Mouse (Mus musculus): ENCODE measurements around the gene Tcf12.

Gene Tcf12

DNA sequence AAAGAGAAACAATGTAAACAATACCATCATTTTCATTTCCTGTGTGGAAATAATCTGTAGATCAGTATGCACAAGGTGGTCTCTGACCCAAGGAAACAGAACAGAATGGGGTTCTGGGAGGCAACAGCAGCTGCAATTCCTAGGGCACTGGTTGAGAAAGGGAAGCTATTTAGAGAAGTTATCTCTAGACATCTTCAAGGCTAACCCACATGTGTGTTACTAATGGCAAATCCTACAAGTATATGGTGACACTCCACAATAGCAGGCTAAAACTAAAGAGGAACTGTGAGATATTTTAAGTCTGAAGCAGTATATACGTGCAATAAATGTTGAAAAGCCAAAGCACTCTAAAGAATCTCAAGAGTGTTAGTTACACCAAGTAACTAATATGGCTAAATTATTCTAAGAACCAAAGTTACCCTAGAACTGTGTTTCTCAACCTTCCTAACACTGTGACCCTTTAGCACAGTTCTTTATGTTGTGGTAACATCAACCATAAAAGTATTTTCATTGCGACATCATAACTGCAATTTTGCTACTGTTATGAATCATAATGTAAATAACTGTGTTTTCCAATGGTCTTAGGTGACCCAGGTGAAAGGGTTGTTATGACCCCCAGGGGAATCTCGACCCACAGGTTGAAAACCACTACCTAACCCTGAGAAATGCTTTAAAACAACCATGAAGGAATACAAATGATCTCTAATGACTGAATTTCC, 22.6 kb downstream of the Tcf12 start:
- no peak for DNase-seq (ENCODE audit: low spot score in 2 of 2)

DNA sequence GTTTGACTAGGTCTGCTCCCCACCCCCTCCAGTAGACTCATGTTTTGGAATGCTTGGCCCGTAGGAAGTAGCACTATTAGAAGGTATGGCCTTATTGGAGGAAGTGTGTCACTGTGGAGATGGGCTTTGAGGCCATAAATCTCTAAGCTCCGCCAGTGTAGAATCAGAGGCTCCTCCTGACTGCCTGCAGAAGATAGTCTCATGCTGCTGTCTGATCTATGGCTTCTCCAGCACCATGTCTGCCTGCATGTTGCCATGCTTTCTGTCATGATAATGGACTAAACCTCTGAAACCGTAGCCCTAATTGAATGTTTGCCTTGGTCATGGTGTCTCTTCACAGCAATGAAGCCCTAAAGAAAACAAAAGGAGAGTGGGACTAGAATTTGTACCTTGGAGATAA, 26.7 kb downstream of the Tcf12 start:
- no peak for DNase-seq (ENCODE audit: low spot score in 2 of 2)

DNA sequence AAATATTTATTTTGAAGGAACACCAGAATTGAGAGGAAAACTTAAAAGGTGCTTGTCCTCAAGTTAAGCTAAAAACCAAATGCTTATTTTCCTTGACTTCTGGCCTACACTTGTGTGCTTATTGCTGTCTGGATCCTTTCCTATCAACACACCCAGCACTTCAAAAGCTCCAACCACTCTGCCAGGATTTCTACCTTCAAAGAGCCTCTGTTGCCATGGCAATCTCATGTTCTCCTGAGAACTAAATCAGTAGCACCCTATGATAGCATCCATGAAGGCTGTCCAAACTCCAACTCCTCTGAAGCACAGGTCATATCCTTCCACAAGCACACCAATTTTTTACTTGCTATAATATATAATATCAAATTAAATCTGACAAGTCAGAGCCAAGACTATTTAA, 27.5 kb downstream of the Tcf12 start:
- no peak for DNase-seq (ENCODE audit: low spot score in 2 of 2)

DNA sequence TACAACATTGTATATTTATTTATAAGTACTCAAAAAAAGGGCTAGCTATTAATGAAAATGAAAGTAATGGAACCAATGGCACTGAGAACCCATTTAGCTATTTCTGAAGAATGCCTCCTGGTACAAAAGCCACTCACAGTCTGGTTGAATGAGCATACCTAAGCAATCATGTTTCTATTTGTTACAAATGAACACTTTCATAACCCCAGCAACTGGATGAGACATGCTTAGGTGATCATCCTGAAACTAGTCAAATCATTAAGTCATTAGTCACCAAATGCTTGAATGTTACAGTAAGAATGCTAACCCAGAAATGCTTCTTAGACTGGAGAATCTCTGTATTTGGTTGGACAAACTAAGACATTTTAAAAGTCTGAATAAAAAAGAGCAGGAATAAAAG, 35.5 kb downstream of the Tcf12 start:
- DNase-seq (ENCODE audit: low spot score in 2 of 2): no peak

- no peak for DNase-seq (ENCODE audit: low spot score in 2 of 2)
Measured at GRCm38 (mm10) chr9:72066151-72066550, 45.5 kb downstream of the Tcf12 start.

- DNase-seq (ENCODE audit: low spot score in 2 of 2): no peak
Measured at GRCm38 (mm10) chr9:72053144-72053543, 58.5 kb downstream of the Tcf12 start.

- no peak for DNase-seq (ENCODE audit: low spot score in 2 of 2)
Measured at GRCm38 (mm10) chr9:72040156-72040555, 71.5 kb downstream of the Tcf12 start.

GRCm38 (mm10) chr9:72039369-72039768, 72.3 kb downstream of the Tcf12 start:
- no peak for DNase-seq (ENCODE audit: low spot score in 2 of 2)

GRCm38 (mm10) chr9:72037059-72037516, 74.6 kb downstream of the Tcf12 start:
- DNase-seq (ENCODE audit: low spot score in 2 of 2): peak in 1 of 2 experiments; percentile 22

DNA sequence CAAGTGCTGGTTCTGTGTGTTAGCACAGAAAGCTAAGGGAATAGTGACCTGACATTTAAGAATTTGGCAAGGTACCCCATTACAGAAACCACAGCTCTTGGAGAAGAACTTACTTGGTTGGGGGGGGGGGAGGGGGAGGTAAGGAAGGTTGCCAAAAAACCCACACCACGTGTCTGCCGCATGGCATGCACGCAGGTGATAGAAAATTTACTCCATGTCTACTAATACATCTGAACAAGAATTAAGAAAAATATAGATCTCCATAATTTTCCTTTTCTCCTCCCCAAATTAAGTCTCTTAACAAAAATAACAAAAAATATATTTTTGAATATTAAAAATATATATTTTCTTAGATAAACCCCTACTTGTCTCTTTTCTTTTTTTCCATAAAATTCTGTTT, 75.4 kb downstream of the Tcf12 start:
- no peak for DNase-seq (ENCODE audit: low spot score in 2 of 2)

GRCm38 (mm10) chr9:72033271-72033670, 78.4 kb downstream of the Tcf12 start:
- no peak for DNase-seq (ENCODE audit: low spot score in 2 of 2)

- no peak for DNase-seq (ENCODE audit: low spot score in 2 of 2)
Measured at GRCm38 (mm10) chr9:72030274-72030673, 81.4 kb downstream of the Tcf12 start.

- DNase-seq (ENCODE audit: low spot score in 2 of 2): no peak
Measured at GRCm38 (mm10) chr9:72029601-72030000, 82.1 kb downstream of the Tcf12 start.

DNA sequence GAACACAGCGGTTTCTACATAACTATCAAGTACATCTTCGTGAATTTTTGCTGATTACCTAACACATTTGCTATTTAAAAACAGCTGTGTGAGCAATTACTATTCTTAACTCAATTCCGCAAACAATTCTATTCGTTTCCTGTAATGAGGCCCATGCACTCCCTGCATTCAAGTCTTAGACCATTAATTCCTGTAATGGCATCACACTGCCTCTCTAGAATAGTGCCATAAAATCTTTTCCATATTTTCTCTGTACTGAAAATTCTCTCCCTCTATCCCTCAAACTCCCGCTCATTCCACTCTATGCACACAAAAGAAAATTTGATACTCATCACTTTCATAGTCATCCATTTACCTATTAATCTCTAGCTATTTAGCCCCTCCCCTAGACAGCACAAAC, 88.4 kb downstream of the Tcf12 start:
- DNase-seq (ENCODE audit: low spot score in 2 of 2): no peak

GRCm38 (mm10) chr9:72021512-72021911, 90.2 kb downstream of the Tcf12 start:
- no peak for DNase-seq (ENCODE audit: low spot score in 2 of 2)

DNA sequence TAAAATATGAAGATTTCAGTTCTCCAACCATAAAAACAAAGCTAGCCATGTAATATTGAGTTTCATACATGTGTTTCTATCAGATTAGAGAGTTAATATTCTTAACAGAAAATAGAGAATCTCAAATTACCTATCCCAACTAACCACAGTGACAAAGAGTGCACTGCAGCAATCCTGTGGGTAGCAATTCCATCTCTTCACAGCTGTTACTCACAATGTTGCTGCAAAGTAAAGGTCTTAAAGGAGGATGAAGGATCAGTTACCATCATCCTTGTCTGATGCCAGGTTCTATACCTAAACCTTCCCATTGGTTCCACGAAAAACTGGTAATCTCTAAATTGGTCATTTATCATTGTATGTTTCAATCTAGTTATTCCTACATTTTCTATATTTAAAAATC, 95.7 kb downstream of the Tcf12 start:
- DNase-seq (ENCODE audit: low spot score in 2 of 2): no peak

GRCm38 (mm10) chr9:72014585-72015381, 96.9 kb downstream of the Tcf12 start:
- DNase-seq (ENCODE audit: low spot score in 2 of 2): no peak

- no peak for DNase-seq (ENCODE audit: low spot score in 2 of 2)
Measured at GRCm38 (mm10) chr9:72013541-72013940, 98.1 kb downstream of the Tcf12 start.

- DNase-seq (ENCODE audit: low spot score in 2 of 2): no peak
Measured at GRCm38 (mm10) chr9:72008634-72009033, 103.0 kb downstream of the Tcf12 start.

- DNase-seq (ENCODE audit: low spot score in 2 of 2): no peak
Measured at GRCm38 (mm10) chr9:71991147-71991546, 120.5 kb downstream of the Tcf12 start.

GRCm38 (mm10) chr9:71990376-71990775, 121.3 kb downstream of the Tcf12 start:
- no peak for DNase-seq (ENCODE audit: low spot score in 2 of 2)

- DNase-seq (ENCODE audit: low spot score in 2 of 2): no peak
Measured at GRCm38 (mm10) chr9:71989663-71990062, 122.0 kb downstream of the Tcf12 start.

DNA sequence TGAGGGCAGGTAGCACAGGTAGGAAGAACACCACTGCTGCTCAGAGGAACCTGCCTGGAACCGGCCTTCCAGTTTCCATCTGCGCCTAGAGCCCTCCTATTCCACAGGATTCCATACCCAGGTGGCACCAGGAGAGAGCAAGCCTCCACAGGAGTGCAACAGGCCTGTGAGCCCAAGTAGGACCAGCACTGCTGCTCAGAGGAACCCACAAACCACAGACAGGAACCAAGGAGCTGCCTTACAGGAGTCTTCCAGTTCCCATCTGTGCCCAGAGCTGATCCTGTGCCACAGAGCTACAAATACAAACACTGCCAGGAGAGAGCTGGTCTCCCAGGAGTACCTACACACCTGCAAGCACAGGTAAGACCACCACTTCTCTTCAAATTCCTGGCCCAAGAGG, 125.0 kb downstream of the Tcf12 start:
- DNase-seq (ENCODE audit: low spot score in 2 of 2): no peak
